Mouse (Mus musculus) brain, embryonic 14.5 days (tissue): ENCODE results near the gene Gfpt1. TPM values are rescaled to one million over a fixed set of nuclear protein-coding genes. Genes with fewer than 3 reads are reported as not detected.

Source experiments
- DNase-seq: peaks from one replicate; pipeline ENCODE4 v3.0.0-alpha.2; 2011; ENCODE audit warnings: low read depth
- CTCF ChIP-seq: fragments of 200-500 bp; IDR thresholded peaks from 2 replicates; pipeline ENCODE4 v1.5.1; 2012; ENCODE audit warnings: inconsistent platforms, mild to moderate bottlenecking, moderate library complexity, borderline replicate concordance; ENCODE audit not compliant: insufficient read depth, insufficient read length; ENCODE audit errors: extremely low read depth
- POLR2A ChIP-seq: fragments of 200-500 bp; IDR thresholded peaks from 2 replicates; pipeline ENCODE4 v1.6.1; 2012; ENCODE audit warnings: mild to moderate bottlenecking, inconsistent platforms, borderline replicate concordance; ENCODE audit not compliant: poor library complexity, insufficient read depth, insufficient read length, severe bottlenecking; ENCODE audit errors: extremely low read depth
- polyA plus RNA-seq: library from polyadenylated mRNA; depleted of rRNA; stranded (reverse); fragments of >200 nt; gene quantifications from 2 replicates; pipeline ENCODE4 v1.2.3, GENCODE M21; 2012

Gfpt1 gene
- polyA plus RNA-seq, 1 experiment: 43.8 TPM

DNA sequence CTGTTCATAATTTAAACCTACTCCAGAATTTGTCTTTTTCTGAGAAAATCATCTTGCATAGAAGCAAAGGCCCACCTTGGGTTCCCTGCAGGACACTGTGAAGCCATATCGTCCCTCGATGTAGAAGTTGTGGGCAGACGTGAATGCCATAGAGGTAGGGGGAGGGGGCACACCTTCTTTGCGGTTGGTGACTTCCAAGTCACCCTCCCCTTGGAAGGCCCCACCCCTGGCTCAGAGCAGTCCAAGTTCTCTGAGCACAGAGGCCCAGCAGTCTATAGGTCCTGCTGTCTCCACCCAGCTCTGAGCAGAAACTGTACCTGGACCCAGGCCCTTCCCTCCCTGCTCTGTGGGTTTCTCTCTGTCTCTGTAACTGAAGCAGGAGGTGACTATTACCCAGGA is 59.3 kb downstream of the Gfpt1 start:
- no peak for DNase-seq
- no peak for TF ChIP-seq CTCF
- TF ChIP-seq POLR2A: no peak

DNA sequence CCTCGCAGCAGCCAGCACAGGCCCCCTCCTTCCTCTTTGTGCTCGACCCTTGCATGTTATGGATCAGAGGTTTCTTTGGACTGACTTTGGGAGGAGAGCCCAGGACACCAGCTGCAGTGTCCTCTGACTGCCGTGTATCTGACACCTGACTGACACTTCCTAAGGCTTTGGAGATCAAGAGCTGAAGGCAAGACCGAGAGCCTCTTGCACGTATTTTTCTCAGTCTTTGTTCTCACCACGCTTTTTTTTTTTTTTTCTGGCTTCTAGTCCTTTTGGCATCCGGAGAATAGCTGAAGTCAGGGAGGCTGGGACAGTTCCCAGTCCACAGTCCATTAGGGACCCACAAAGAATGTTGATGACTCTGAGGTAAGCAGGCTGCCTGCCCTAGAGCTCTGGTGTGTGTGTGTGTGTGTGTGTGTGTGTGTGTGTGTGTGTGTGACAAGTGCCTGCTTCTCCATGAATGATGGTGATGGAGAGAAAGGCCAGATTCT is 59.8 kb downstream of the Gfpt1 start:
- DNase-seq: peak; percentile 58
- no peak for TF ChIP-seq CTCF
- no peak for TF ChIP-seq POLR2A

DNA sequence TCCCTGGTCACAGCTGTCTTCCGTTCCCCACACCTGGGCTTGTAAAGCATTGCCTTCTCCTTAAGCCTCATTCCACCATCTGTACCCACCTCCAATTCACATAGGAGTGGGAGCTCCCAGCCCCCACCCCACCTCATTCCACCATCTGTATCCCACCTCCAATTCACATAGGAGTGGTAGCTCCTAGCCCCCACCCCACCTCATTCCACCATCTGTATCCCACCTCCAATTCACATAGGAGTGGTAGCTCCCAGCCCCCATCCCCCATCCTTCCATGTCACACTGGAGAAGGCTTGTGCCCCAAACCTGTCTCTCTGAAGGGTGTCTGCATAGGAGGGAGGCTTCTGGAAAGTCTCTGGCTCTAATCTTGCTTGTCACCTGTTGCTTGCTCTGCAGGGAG is 60.7 kb downstream of the Gfpt1 start:
- DNase-seq: no peak
- TF ChIP-seq CTCF (no peak), POLR2A (no peak)

DNA sequence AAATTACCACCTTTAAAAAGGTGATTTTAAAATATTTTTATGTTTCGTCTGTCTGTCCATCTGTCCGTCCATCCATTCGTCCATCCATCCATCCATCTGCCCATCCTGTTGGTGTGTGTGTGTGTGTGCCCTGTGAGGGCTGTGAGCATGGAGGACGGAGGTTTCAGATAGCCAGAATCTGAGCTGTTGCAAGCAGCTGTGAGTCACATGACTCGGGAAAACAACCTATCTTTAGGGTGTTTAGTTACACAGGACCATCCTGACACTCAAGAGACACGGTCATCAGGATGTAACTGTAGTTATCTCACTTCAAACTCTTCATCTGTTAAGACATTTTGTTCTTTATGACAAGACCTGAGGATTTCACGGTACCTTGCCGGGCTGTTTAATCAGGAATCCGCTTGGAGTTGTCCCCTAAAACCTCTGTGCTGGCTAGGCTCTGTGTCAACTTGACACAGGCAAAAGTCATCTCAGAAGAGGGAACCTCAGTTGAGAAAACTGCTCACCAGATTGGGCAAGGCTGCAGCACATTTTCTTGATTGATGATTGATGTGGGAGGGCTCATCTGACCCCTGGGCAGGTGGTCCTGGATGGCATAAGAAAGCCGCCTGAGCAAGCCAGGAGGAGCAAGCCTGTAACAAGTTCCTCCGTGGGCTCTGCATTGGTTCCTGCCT is 61.6 kb downstream of the Gfpt1 start, which contains the start of gene D6Ertd527e:
Gene D6Ertd527e (plus strand): TSS at position 624 of the 674 bp plus-strand sequence.
- no peak for DNase-seq
- TF ChIP-seq POLR2A: no peak
- TF ChIP-seq CTCF: no peak

DNA sequence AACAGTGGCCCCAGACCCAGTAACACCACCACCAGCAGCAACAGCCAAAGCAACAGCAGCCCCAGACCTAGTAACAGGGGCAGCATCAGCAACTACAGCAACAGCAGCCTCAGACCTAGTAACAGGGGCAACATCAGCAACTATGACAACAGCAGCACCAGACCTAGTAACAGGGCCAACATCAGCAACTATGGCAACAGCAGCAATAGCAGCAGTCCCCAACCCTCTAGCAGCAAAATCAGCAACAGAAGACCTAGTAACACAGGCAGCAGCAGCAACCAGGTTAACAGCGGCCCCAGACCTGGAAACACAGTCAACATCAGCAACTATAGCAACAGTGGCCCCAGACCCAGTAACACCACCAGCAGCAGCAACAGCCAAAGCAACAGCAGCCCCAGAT is 68.8 kb downstream of the Gfpt1 start:
- TF ChIP-seq POLR2A: no peak
- TF ChIP-seq CTCF: no peak
- peak; percentile 6 for DNase-seq

DNA sequence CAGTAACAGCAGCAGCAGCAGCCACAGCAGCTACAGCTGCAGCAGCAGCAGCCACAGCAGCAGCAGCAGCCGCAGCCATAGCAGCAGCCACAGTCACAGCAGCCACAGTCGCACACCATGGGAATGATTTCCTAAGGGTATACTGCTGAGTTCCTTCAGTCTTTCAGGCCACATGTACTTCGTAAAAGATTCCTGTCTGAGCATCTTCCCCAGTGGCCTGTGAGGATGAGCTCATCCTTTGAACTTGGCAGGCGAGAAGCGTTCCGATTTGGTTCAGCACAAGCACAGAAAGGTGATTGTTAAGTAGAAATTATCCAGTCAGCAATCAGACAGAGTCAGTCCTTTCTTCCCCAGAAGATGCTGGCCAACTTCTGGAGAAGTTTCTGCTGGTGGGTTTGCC is 69.5 kb downstream of the Gfpt1 start:
- DNase-seq: peak; percentile 16
- TF ChIP-seq CTCF (no peak), POLR2A (no peak)

DNA sequence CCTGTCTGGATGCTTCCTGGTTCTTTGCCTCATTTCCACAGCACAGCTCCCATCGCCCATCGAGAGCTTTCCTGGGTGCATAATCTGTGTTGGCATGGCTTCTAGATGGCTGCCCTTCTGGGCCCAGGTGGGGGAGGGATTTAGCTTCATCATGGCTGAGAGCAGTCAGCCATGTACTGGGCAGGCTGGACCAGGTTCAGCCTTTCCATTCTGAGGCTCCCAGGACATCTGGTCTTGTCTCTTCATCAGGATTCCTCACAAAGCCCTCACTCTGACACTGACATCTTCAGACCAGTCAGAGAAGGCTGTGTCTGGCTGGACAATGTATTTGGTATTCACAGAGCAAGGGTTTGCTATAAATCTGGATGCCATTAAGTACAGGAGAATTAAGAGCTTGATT is 73.3 kb downstream of the Gfpt1 start:
- no peak for DNase-seq
- TF ChIP-seq POLR2A: no peak
- no peak for TF ChIP-seq CTCF

DNA sequence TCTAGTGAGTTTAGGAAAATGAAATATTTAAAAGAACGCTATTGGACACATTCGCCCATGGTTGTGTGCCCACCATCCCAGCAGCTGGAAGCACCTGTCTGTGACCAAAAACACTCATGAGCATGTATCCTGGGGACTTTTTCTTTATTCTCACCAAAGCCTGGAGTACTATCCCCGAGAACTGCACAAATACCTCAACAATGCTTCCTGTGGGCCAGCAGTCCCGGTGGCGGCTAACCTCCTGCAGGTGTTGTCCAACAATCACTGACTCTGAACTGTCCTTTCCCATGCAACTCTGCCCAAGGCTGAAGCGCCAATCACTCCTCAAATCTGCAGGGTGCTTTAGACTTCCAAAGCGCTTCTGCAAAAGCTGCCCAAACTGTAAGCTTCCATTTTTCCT is 74.0 kb downstream of the Gfpt1 start:
- TF ChIP-seq POLR2A: no peak
- TF ChIP-seq CTCF: no peak
- DNase-seq: no peak

DNA sequence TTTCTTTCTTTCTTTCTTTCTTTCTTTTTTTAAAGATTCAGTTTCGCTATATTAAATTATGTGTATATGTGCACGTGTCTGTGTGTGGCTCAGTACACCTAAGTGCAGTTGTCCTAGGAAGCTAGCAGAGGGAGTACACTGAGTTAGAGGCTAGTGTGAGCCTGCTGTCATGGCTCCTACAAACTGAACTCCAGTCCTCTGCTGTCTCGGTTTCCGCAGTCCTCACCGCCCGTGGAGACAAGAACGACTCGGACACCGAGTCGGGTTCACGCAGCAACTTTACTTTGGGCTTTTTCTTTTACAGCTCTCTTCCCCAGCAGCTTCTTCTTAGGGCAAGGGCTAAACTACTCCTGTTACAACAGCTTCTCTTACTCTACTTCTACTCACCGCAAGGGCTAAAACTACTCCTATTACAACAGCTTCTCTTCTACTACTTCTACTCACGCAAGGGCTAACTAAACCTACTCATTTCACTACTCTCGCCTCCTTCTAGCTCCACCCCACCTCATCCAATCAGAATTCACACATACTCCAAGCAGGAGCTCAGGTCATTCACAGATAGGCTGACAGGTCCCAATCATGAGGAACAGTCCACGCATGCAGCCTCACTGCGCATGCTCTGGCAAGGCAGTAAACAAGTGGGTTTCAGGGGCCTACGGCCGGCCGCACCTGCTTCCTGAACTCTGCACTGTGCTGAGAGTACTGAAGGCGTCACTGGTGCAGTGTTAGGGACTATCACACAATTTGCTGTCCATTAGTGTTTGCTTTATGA is 76.6 kb downstream of the Gfpt1 start:
- no peak for TF ChIP-seq CTCF
- TF ChIP-seq POLR2A: no peak
- no peak for DNase-seq

DNA sequence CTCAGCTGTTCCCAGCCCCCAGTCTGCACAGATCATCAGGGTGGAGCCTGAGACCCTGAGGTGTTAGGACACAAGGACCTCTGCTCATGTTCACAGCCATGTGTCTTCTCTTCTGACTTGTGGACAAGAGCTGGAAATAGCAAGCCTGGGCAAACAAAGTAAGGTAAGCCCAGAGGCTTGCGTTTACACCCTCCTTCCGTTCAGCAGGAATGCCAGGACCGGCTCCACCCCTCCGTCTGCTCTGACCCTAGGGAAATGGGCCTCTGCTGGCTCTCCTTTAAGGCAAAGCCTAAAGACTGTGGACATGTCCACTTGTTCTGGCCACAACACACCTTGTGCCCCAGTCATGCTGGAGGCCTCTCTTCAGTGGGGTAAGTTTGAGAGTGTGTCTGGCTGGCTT is 77.3 kb downstream of the Gfpt1 start:
- DNase-seq: no peak
- no peak for TF ChIP-seq CTCF
- no peak for TF ChIP-seq POLR2A

DNA sequence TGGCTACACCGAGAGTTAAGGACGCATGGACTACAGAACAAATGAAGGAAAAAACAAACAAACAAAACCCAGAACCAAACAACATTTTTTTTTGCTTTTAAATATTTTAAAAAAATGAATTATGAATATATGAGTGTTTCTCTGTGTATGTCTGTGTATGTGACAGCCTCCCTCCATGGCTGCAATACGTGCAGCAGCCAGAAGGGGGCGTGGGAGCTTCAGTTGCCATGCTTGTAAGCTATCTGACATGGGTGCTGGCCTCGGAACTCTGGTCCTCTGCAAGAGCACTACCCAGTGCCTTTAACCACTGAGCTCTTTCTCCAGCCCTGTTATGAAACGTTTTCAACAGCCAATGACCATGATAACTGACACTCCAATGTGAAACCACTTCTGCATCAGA is 78.0 kb downstream of the Gfpt1 start:
- TF ChIP-seq POLR2A (no peak), CTCF (peak; percentile 38; the same call in 1 of the 2 replicates)
- DNase-seq: no peak

DNA sequence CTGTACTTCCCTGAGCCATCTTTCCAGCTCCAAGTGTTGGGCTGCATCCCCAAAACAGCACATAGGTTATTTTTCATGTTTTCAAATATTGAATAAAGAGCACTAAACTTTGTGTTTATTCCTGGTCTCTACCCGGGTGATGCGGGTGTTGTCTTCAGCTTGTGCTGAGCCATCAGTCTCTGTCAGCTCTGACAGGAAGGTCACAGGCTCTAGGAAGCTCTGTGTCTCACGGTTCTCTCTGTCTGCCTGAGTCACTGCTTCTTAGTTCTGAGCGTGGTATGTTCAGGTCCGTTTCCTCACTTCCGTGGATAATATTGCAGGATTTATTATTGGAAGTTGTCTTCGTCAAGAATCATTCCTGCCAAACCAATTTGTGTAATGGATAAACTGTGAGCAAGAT is 79.3 kb downstream of the Gfpt1 start:
- TF ChIP-seq CTCF: no peak
- TF ChIP-seq POLR2A: no peak
- no peak for DNase-seq

DNA sequence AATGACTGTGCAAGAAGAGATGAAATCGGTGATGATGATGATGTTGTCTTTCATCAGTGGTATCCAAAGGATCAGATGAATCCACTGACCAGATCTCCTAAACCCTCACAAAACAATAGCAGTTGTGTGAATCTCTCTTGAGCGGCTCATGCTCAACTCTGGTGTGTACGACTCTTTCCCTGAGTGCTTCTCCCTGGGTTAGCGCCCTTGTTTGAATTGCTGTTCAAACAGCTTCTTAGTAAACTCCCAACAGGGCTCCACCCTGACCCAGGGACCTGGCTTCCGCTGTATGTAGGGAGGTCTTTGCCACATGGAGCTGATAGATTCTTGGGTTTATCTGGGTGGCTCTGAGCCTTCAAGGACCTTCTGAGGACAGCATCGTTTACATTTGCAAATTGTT is 80.8 kb downstream of the Gfpt1 start:
- TF ChIP-seq CTCF (no peak), POLR2A (no peak)
- no peak for DNase-seq
